In genomic region chr4:154856882-154857281, GRCm38 (mm10) we compare ENCODE assay signal across 10 mouse cellular contexts. TPM values are rescaled to one million over a fixed set of nuclear protein-coding genes. Genes with fewer than 3 reads are reported as not detected.
DNase-seq lines count a peak whose midpoint lies in the region; ATAC-seq and TF ChIP-seq lines count a peak whose summit lies in the region.
"Had no signal": no experiment of that assay in that cellular context is flagged by ENCODE, and none has a peak within 500 bp of the region (broad histone marks: within the 10 kb centered on the region; RNA-seq: fewer than 3 reads in every experiment).

No protein-coding gene starts in this region.

- no peak for TF ChIP-seq EP300 in heart, adult 2 months (IDR thresholded peaks at IDR 0.05; ENCODE audit: insufficient read depth, low read depth, low read length)

- H3K9me3 ChIP-seq in forebrain, postnatal 0 days (ENCODE audit: low read length): no peaks in the 10 kb centered on the region
- H3K9me3 ChIP-seq in midbrain, embryonic 12.5 days: no peaks in the 10 kb centered on the region

- no peak for DNase-seq in heart, adult 2 months
- DNase-seq in heart, adult 9 months (ENCODE audit: low spot score in 2 of 2): no peak
- DNase-seq in R1 (ENCODE audit: low read depth, low spot score): peak; percentile 57
- DNase-seq in forebrain, postnatal 0 days: no peak
- no peak for DNase-seq in Muller cell, postnatal 12 days (ENCODE audit: inconsistent ontology term)
- no peak for DNase-seq in adrenal gland, adult 8-10 months
- no peak for DNase-seq in right cerebral cortex, postnatal 36 days (ENCODE audit: low spot score in 2 of 2)

- no peak for ATAC-seq in forebrain, postnatal 0 days
- ATAC-seq in midbrain, embryonic 12.5 days (ENCODE audit: low FRiP score, low read depth): no peak

- H3K27me3 ChIP-seq in heart, adult 2 months (ENCODE audit: control insufficient read depth, insufficient read depth, low read length): peaks cover 6% of the 10 kb centered on the region; the same call in 1 of the 2 replicates
- peaks cover 4% of the 10 kb centered on the region; the same call in 1 of the 2 replicates for H3K27me3 ChIP-seq in forebrain, postnatal 0 days (ENCODE audit: insufficient read depth, low read length)
- peaks cover 64% of the 10 kb centered on the region for H3K27me3 ChIP-seq in midbrain, embryonic 12.5 days

- no peak overlapping the region for H3K4me2 ChIP-seq in forebrain, postnatal 0 days (ENCODE audit: low read depth)
- H3K4me2 ChIP-seq in midbrain, embryonic 12.5 days (replicated peaks): peak overlapping the region; percentile 87

- peak; percentile 13; the same call in 1 of the 2 replicates for TF ChIP-seq CTCF in heart, adult 2 months (IDR thresholded peaks at IDR 0.05)
- TF ChIP-seq CTCF in forebrain, postnatal 0 days (IDR thresholded peaks at IDR 0.05; ENCODE audit: low read depth): peak; percentile 30

- H3K9ac ChIP-seq in heart, adult 2 months (ENCODE audit: low read depth, low read length): no peak overlapping the region
- no peak overlapping the region for H3K9ac ChIP-seq in forebrain, postnatal 0 days
- H3K9ac ChIP-seq in midbrain, embryonic 12.5 days (replicated peaks): no peak overlapping the region

- no peak overlapping the region for H3K4me3 ChIP-seq in heart, adult 2 months
- H3K4me3 ChIP-seq in forebrain, postnatal 0 days (ENCODE audit: low read depth, low read length): no peak overlapping the region
- H3K4me3 ChIP-seq in midbrain, embryonic 12.5 days: no peak overlapping the region; the same call in 1 of the 2 replicates

- H3K79me2 ChIP-seq in heart, adult 2 months (replicated peaks; ENCODE audit: control insufficient read depth, insufficient read depth, low read length): no peaks in the 10 kb centered on the region

- TF ChIP-seq POLR2A in heart, adult 2 months (IDR thresholded peaks at IDR 0.05; ENCODE audit: insufficient read depth, low read depth, low read length): no peak

- H3K36me3 ChIP-seq in heart, adult 2 months (ENCODE audit: control insufficient read depth, insufficient read depth, low read length): no peaks in the 10 kb centered on the region
- no peaks in the 10 kb centered on the region for H3K36me3 ChIP-seq in forebrain, postnatal 0 days (ENCODE audit: insufficient read depth)
- no peaks in the 10 kb centered on the region for H3K36me3 ChIP-seq in midbrain, embryonic 12.5 days

- 92% methylated on average over 7 of the region's 7 CpGs for WGBS in heart, adult 2 months
- WGBS in forebrain, postnatal 0 days: 91% methylated on average over 7 of the region's 7 CpGs
- 87% methylated on average over 7 of the region's 7 CpGs for WGBS in midbrain, embryonic 12.5 days

- intact Hi-C loops in heart, adult 2 months (cut with DNase I): no loop called here

- no peak overlapping the region for H3K27ac ChIP-seq in heart, adult 2 months
- H3K27ac ChIP-seq in forebrain, postnatal 0 days (ENCODE audit: low read depth, low read length): no peak overlapping the region
- H3K27ac ChIP-seq in midbrain, embryonic 12.5 days (replicated peaks): peak overlapping the region; percentile 77; the same call in 1 of the 2 replicates

- H3K4me1 ChIP-seq in heart, adult 2 months (ENCODE audit: control insufficient read depth, insufficient read depth, low read length): no peaks in the 10 kb centered on the region; the same call in 1 of the 2 replicates
- no peaks in the 10 kb centered on the region for H3K4me1 ChIP-seq in forebrain, postnatal 0 days (ENCODE audit: insufficient read depth)
- peaks cover 14% of the 10 kb centered on the region for H3K4me1 ChIP-seq in midbrain, embryonic 12.5 days

RNA-seq across cellular contexts. Expression of gene Mmel1, which starts 12.5 kb away (rescaled TPM):
- not detected for total RNA-seq in heart, adult 2 months (2021)
- 0.16 TPM in 1 of 2 replicates, not detected in the other for polyA plus RNA-seq in heart, adult 2 months (2012; rRNA removed)
- 0.43 and 1.5 TPM in 2 replicates for total RNA-seq in forebrain, postnatal 0 days (2014; rRNA removed)
- polyA plus RNA-seq in forebrain, postnatal 0 days (2015; fragmentation: Nextera tagmentation; extraction: Ambion mirVana): 0.39 and 0.74 TPM in 2 replicates
- 0.19 and 0.37 TPM in 2 replicates for polyA plus RNA-seq in midbrain, embryonic 12.5 days (2016; fragmentation: Nextera tagmentation; extraction: Ambion mirVana)
- 1 to 10 TPM in 2 of 4 experiments, under 1 TPM in 2; 0.31 to 4.6 (median 1.5) TPM for total RNA-seq in adrenal gland, adult 8-10 months (2022)
- polyA plus RNA-seq: limb, embryonic 11.5 days had no signal

RNA-seq across cellular contexts. Expression of gene Ttc34, which starts 19.6 kb away (rescaled TPM):
- under 1 TPM; 0.09 to 0.10 TPM for total RNA-seq in heart, adult 2 months (2021)
- 0.12 and 0.31 TPM in 2 replicates for polyA plus RNA-seq in heart, adult 2 months (2012; rRNA removed)
- 3.6 and 3.7 TPM in 2 replicates for total RNA-seq in forebrain, postnatal 0 days (2014; rRNA removed)
- polyA plus RNA-seq in forebrain, postnatal 0 days (2015; fragmentation: Nextera tagmentation; extraction: Ambion mirVana): 4.1 TPM in 2 replicates
- polyA plus RNA-seq in midbrain, embryonic 12.5 days (2016; fragmentation: Nextera tagmentation; extraction: Ambion mirVana): 0.16 and 0.46 TPM in 2 replicates
- under 1 TPM; 0.38 to 0.63 (median 0.46) TPM for total RNA-seq in adrenal gland, adult 8-10 months (2022)
- total RNA-seq: gastrocnemius, postnatal 36 days had no signal

RNA-seq across cellular contexts. Expression of gene Fam213b, which starts 42.1 kb away (rescaled TPM):
- total RNA-seq in heart, adult 2 months (2021): 10 to 100 TPM; 77.1 to 95.9 TPM
- 77.3 and 110 TPM in 2 replicates for polyA plus RNA-seq in heart, adult 2 months (2012; rRNA removed)
- 30.8 and 41.2 TPM in 2 replicates for total RNA-seq in forebrain, postnatal 0 days (2014; rRNA removed)
- 59.7 and 62.1 TPM in 2 replicates for polyA plus RNA-seq in forebrain, postnatal 0 days (2015; fragmentation: Nextera tagmentation; extraction: Ambion mirVana)
- 33.2 and 36.0 TPM in 2 replicates for polyA plus RNA-seq in midbrain, embryonic 12.5 days (2016; fragmentation: Nextera tagmentation; extraction: Ambion mirVana)
- total RNA-seq in adrenal gland, adult 8-10 months (2022): 100 to 1,000 TPM in 2 of 4 experiments, 10 to 100 TPM in 2; 21.8 to 161 (median 71.6) TPM
